Mouse (Mus musculus): ENCODE data around the gene Ror1. TPM values are rescaled to one million over a fixed set of nuclear protein-coding genes. Genes with fewer than 3 reads are reported as not detected.

Gene Ror1
- polyA plus RNA-seq, 1 experiment from 2014 or later, result 5.9 TPM

DNA sequence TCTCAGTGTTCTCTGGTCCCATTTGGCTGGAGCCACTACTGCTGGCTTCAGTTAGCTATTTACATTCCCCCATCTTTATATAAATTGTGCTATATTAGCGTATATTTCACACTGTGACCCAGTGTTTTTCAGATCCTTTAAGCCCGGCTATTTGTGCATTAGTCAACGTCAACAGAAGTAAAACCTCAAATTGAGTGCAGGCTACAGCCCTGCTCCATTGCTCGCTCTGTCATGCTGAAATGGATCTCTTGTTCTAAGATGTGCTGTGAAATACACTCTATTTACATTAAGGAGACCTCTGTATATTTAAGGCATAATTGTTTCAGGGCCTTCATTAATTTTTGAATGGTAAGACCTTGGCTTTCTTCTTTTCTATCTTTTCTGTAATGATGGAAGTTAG is 192.2 kb downstream of the Ror1 start:
- ATAC-seq (replicated peaks; ENCODE audit: low FRiP score), result no peak
- WGBS, result 87% methylated on average over 4 of the region's 4 CpGs
- Histone ChIP-seq H3K9me3 (ENCODE audit: control insufficient read depth, low read length) (no peaks in the 10 kb centered on the region), H3K4me1 (replicated peaks; ENCODE audit: control insufficient read depth, insufficient read depth, low read length) (no peaks in the 10 kb centered on the region), H3K27me3 (ENCODE audit: control insufficient read depth, insufficient read depth, low read length) (no peaks in the 10 kb centered on the region), H3K27ac (ENCODE audit: low read depth, low read length) (no peak overlapping the region), H3K4me3 (ENCODE audit: low read depth, low read length) (no peak overlapping the region), H3K4me2 (ENCODE audit: low read depth, low read length, severe bottlenecking) (no peak overlapping the region), H3K36me3 (ENCODE audit: control insufficient read depth, insufficient read depth, low read length) (no peaks in the 10 kb centered on the region), H3K9ac (ENCODE audit: low read length) (no peak overlapping the region)
- no peak for DNase-seq (ENCODE audit: low spot score)

DNA sequence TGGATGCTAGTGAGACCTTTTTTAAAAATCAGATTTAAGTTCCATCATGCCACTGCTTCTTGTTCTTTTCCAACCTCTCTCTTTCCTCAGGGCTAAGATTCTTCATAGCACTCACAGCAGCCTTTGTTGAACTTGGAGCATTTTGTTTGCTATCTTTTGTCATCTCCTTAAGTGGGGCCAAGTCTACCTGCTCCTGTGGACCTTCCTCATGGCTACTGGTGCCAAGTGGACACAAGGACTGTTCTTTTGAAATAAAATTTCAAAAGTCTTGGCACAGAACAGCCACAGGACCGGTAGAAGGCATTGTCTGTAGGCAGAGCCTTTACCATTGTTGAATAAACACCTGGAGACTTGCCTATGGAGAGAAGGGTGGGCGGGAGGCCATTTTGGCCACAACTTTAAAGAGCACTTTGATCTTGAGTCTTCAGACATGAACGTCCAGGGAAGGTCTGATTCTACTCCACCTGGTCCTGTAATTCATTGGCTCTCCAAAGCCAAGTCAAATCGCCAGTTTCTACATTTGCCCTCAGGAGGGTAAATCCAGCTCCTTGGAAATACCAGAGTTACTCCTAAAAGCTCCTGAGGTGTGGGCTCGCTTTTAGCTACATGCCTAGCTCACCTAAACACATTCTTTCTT is 195.5 kb downstream of the Ror1 start:
- H3K27ac ChIP-seq (ENCODE audit: low read depth, low read length), result no peak overlapping the region
- H3K4me1 ChIP-seq (replicated peaks; ENCODE audit: control insufficient read depth, insufficient read depth, low read length), result no peaks in the 10 kb centered on the region
- no peak overlapping the region for H3K4me2 ChIP-seq (ENCODE audit: low read depth, low read length, severe bottlenecking)
- H3K9ac ChIP-seq (ENCODE audit: low read length), result no peak overlapping the region
- no peaks in the 10 kb centered on the region for H3K9me3 ChIP-seq (ENCODE audit: control insufficient read depth, low read length)
- ATAC-seq (replicated peaks; ENCODE audit: low FRiP score), result no peak
- WGBS, result 86% methylated on average over 5 of the region's 5 CpGs
- no peak overlapping the region for H3K4me3 ChIP-seq (ENCODE audit: low read depth, low read length)
- no peaks in the 10 kb centered on the region for H3K27me3 ChIP-seq (ENCODE audit: control insufficient read depth, insufficient read depth, low read length)
- DNase-seq (ENCODE audit: low spot score), result no peak
- H3K36me3 ChIP-seq (ENCODE audit: control insufficient read depth, insufficient read depth, low read length), result no peaks in the 10 kb centered on the region

DNA sequence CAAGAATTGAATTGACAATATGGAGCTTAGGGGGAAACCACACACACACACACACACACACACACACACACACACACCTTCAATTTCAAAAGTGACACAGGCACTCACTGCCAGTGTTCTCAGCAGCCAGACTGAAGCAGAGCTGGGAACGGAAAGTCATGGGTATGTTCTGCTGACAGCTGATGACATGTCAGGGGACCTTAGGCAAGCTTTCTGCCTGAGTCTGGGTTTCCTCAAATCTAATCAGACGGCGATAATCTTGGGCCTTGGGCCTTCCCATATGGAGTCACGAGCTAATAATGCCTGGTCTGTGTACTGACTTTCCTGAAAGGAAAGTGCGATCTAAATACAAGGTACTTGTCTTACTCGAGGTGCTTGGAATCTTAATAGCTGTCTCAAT is 202.1 kb downstream of the Ror1 start:
- no peak overlapping the region for H3K4me3 ChIP-seq (ENCODE audit: low read depth, low read length)
- H3K9me3 ChIP-seq (ENCODE audit: control insufficient read depth, low read length), result no peaks in the 10 kb centered on the region
- no peak overlapping the region for H3K9ac ChIP-seq (ENCODE audit: low read length)
- WGBS, result 82% methylated on average over 6 of the region's 6 CpGs
- H3K27me3 ChIP-seq (ENCODE audit: control insufficient read depth, insufficient read depth, low read length), result no peaks in the 10 kb centered on the region
- no peaks in the 10 kb centered on the region for H3K36me3 ChIP-seq (ENCODE audit: control insufficient read depth, insufficient read depth, low read length)
- no peak overlapping the region for H3K27ac ChIP-seq (ENCODE audit: low read depth, low read length)
- H3K4me2 ChIP-seq (ENCODE audit: low read depth, low read length, severe bottlenecking), result no peak overlapping the region
- no peak for DNase-seq (ENCODE audit: low spot score)
- no peak for ATAC-seq (replicated peaks; ENCODE audit: low FRiP score)
- no peaks in the 10 kb centered on the region for H3K4me1 ChIP-seq (replicated peaks; ENCODE audit: control insufficient read depth, insufficient read depth, low read length)

DNA sequence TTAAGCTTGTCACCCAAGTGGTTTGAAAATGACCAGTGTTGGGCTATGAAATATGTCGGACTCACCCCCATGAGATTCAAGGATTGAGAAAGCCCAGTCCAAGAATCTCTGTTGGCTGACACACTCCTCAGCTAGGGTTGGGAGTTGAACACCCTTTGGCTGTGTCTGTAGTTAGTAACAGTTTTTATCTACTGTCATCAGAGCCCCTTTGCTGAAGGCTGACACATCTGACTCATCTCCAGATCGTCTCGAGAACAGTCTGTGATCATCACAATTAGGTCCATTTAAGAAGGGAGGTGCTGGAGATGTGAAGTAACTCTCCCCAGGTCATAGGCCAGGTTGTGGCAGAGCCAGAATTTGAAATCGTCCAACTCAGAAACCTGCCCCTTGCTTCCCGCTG is 203.0 kb downstream of the Ror1 start:
- Histone ChIP-seq H3K4me3 (ENCODE audit: low read depth, low read length) (no peak overlapping the region), H3K27ac (ENCODE audit: low read depth, low read length) (no peak overlapping the region), H3K27me3 (ENCODE audit: control insufficient read depth, insufficient read depth, low read length) (no peaks in the 10 kb centered on the region), H3K4me2 (ENCODE audit: low read depth, low read length, severe bottlenecking) (no peak overlapping the region), H3K4me1 (replicated peaks; ENCODE audit: control insufficient read depth, insufficient read depth, low read length) (no peaks in the 10 kb centered on the region), H3K9me3 (ENCODE audit: control insufficient read depth, low read length) (no peaks in the 10 kb centered on the region), H3K9ac (ENCODE audit: low read length) (no peak overlapping the region), H3K36me3 (ENCODE audit: control insufficient read depth, insufficient read depth, low read length) (no peaks in the 10 kb centered on the region)
- 88% methylated on average over 5 of the region's 5 CpGs for WGBS
- DNase-seq (ENCODE audit: low spot score), result no peak
- no peak for ATAC-seq (replicated peaks; ENCODE audit: low FRiP score)

DNA sequence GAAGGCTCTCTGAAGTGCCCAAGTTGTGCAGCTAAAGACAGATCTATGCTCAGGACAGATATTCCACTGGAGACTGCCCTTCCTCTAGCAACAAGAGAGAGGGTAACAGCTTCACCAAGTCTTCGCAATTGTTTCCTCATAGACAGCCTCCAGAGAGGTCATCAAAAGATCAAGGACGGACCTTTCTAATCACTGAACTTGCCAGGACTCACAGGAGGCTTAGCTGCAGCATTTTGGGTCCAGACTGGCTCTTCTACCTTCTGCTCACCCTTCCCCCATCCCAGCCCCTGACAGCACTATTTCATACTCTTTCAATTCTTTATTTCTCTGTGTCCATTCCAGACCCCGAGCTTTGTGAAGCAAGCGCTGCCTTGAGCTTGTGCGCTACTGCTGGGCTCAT is 204.6 kb downstream of the Ror1 start:
- H3K9me3 ChIP-seq (ENCODE audit: control insufficient read depth, low read length), result no peaks in the 10 kb centered on the region
- no peaks in the 10 kb centered on the region for H3K27me3 ChIP-seq (ENCODE audit: control insufficient read depth, insufficient read depth, low read length)
- no peaks in the 10 kb centered on the region for H3K4me1 ChIP-seq (replicated peaks; ENCODE audit: control insufficient read depth, insufficient read depth, low read length)
- H3K4me2 ChIP-seq (ENCODE audit: low read depth, low read length, severe bottlenecking), result no peak overlapping the region
- DNase-seq (ENCODE audit: low spot score) (no peak), ATAC-seq (replicated peaks; ENCODE audit: low FRiP score) (no peak)
- no peak overlapping the region for H3K9ac ChIP-seq (ENCODE audit: low read length)
- 87% methylated on average over 5 of the region's 5 CpGs for WGBS
- no peaks in the 10 kb centered on the region for H3K36me3 ChIP-seq (ENCODE audit: control insufficient read depth, insufficient read depth, low read length)
- no peak overlapping the region for H3K4me3 ChIP-seq (ENCODE audit: low read depth, low read length)
- H3K27ac ChIP-seq (ENCODE audit: low read depth, low read length), result no peak overlapping the region

DNA sequence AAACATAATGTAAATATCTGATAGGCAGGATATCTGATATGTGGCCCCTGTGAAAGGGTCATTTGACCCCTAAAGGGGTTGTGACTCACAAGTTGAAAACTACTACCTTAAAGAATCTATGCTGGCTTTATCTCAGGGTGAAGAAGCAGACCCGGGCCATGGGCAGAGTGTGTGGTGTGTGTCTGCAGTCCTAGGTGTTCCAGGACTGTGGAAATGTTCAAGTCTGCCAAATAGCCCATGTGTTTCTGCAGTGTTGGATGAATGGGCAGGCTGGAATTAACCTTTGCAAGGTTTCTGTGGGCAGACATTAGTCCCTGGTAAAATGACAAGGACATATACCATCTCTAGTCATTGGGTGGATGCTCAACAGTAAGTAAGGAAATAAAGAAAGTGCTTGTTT is 205.8 kb downstream of the Ror1 start:
- Histone ChIP-seq H3K4me2 (ENCODE audit: low read depth, low read length, severe bottlenecking) (no peak overlapping the region), H3K4me3 (ENCODE audit: low read depth, low read length) (no peak overlapping the region), H3K27me3 (ENCODE audit: control insufficient read depth, insufficient read depth, low read length) (no peaks in the 10 kb centered on the region), H3K9ac (ENCODE audit: low read length) (no peak overlapping the region), H3K4me1 (replicated peaks; ENCODE audit: control insufficient read depth, insufficient read depth, low read length) (no peaks in the 10 kb centered on the region), H3K27ac (ENCODE audit: low read depth, low read length) (no peak overlapping the region), H3K9me3 (ENCODE audit: control insufficient read depth, low read length) (no peaks in the 10 kb centered on the region), H3K36me3 (ENCODE audit: control insufficient read depth, insufficient read depth, low read length) (no peaks in the 10 kb centered on the region)
- DNase-seq (ENCODE audit: low spot score) (no peak), ATAC-seq (replicated peaks; ENCODE audit: low FRiP score) (no peak)
- 79% methylated on average over 1 of the region's 1 CpGs for WGBS

DNA sequence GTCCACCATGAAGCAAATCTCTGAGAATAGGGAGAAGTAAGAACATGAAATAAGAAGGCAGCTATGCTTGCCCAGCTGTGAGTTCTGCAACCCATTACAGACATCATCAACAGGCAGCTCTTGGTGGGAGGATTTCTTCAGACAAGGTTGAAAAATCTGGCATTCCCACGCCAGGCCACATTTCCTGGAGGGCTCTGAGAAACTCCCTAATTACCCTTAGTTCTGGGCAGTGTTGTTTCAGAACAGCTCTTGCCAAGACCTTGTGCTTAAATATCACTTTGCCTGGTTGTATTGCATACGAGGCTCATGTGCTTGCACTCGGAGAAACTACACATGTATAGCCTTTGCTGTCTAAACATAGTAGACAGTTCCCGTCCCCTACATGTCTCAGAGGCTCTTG is 211.8 kb downstream of the Ror1 start:
- no peak overlapping the region for H3K27ac ChIP-seq (ENCODE audit: low read depth, low read length)
- DNase-seq (ENCODE audit: low spot score) (no peak), ATAC-seq (replicated peaks; ENCODE audit: low FRiP score) (no peak)
- H3K9ac ChIP-seq (ENCODE audit: low read length), result no peak overlapping the region
- no peaks in the 10 kb centered on the region for H3K4me1 ChIP-seq (replicated peaks; ENCODE audit: control insufficient read depth, insufficient read depth, low read length)
- no peaks in the 10 kb centered on the region for H3K27me3 ChIP-seq (ENCODE audit: control insufficient read depth, insufficient read depth, low read length)
- 84% methylated on average over 4 of the region's 4 CpGs for WGBS
- H3K9me3 ChIP-seq (ENCODE audit: control insufficient read depth, low read length), result no peaks in the 10 kb centered on the region
- no peak overlapping the region for H3K4me3 ChIP-seq (ENCODE audit: low read depth, low read length)
- no peak overlapping the region for H3K4me2 ChIP-seq (ENCODE audit: low read depth, low read length, severe bottlenecking)
- H3K36me3 ChIP-seq (ENCODE audit: control insufficient read depth, insufficient read depth, low read length), result no peaks in the 10 kb centered on the region

DNA sequence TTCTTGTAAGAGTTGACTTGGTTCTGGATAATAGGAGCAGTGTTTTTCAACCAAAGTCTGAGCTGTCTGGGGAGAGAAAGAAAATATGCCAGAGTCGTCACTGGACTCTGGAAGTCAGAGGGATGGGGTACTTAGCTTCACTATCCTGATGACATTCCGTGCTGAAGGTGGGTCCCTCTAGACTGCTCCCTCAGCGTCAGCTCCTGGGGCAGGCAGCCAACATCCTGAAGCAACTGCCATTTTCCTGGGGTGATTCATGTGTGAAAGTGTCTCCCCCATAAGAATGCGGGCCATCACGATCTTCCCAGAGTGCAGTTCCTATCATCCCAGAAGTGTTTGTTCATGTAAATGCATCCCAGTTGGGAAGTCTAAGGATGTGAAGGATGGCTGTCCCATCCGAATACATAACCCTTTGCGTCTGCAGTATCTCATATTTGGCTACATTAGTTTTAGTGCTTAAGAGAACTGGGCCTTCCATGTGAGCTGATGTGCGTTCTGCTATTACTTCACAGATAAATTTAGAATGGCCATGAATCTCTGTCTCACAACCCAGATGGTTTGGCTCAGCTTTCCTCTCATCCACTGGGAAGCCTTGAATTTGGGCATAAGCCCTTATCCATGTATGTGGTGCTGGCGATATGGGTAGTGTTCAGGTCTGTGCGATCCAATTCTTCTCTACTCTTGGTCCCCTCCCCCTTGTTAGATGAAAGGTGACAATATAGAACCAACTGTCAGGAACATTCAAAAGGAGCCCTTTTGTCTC is 216.4 kb downstream of the Ror1 start:
- H3K4me2 ChIP-seq (ENCODE audit: low read depth, low read length, severe bottlenecking), result no peak overlapping the region
- H3K36me3 ChIP-seq (ENCODE audit: control insufficient read depth, insufficient read depth, low read length), result no peaks in the 10 kb centered on the region
- WGBS, result 94% methylated on average over 10 of the region's 10 CpGs

DNA sequence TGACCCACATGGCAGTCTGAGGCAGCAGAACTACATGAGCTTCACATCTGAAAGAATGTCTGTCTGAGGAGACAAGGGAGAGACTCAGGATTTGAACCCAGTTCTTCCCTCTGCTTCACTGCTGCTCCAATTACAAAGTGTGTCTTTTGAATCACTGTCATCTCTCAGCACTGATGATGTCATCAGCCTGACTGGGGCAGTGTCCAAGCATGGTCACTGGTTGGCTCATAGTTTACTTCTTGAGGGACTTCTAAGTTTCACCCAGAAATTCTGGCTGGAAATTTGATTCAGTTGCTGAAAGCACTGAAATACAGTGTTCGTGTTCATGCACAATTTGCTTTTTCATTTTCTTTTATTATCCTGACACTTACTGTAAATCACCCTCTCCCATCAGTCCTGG is 219.5 kb downstream of the Ror1 start:
- H3K36me3 ChIP-seq (ENCODE audit: control insufficient read depth, insufficient read depth, low read length), result no peaks in the 10 kb centered on the region
- DNase-seq (ENCODE audit: low spot score), result no peak
- no peak overlapping the region for H3K27ac ChIP-seq (ENCODE audit: low read depth, low read length)
- whole genome bisulfite sequencing, result 87% methylated on average over 1 of the region's 1 CpGs
- H3K4me1 ChIP-seq (replicated peaks; ENCODE audit: control insufficient read depth, insufficient read depth, low read length), result no peaks in the 10 kb centered on the region
- no peak overlapping the region for H3K9ac ChIP-seq (ENCODE audit: low read length)
- no peak overlapping the region for H3K4me2 ChIP-seq (ENCODE audit: low read depth, low read length, severe bottlenecking)
- no peak overlapping the region for H3K4me3 ChIP-seq (ENCODE audit: low read depth, low read length)
- H3K27me3 ChIP-seq (ENCODE audit: control insufficient read depth, insufficient read depth, low read length), result no peaks in the 10 kb centered on the region
- no peaks in the 10 kb centered on the region for H3K9me3 ChIP-seq (ENCODE audit: control insufficient read depth, low read length)
- no peak for ATAC-seq (replicated peaks; ENCODE audit: low FRiP score)

More for the DNA sequence above, 216.4 kb downstream of the Ror1 start:
- ATAC-seq (replicated peaks; ENCODE audit: low FRiP score) (no peak), DNase-seq (ENCODE audit: low spot score) (no peak)
- Histone ChIP-seq H3K9ac (ENCODE audit: low read length) (no peak overlapping the region), H3K4me3 (ENCODE audit: low read depth, low read length) (no peak overlapping the region), H3K9me3 (ENCODE audit: control insufficient read depth, low read length) (no peaks in the 10 kb centered on the region), H3K27ac (ENCODE audit: low read depth, low read length) (no peak overlapping the region), H3K27me3 (ENCODE audit: control insufficient read depth, insufficient read depth, low read length) (no peaks in the 10 kb centered on the region), H3K4me1 (replicated peaks; ENCODE audit: control insufficient read depth, insufficient read depth, low read length) (no peaks in the 10 kb centered on the region)
